Mouse (Mus musculus) liver, embryonic 12.5 days (tissue): Measurements from ENCODE around the gene Hist1h1a. TPM values are rescaled to one million over a fixed set of nuclear protein-coding genes. Genes with fewer than 3 reads are reported as not detected.

Experiments
- ATAC-seq: fragments of 200-750 bp; cut with Nextera tagmentation; 2 replicates; pipeline ENCODE4 v1.8.0; 2017; ENCODE audit warnings: moderate number of reproducible peaks, mild to moderate bottlenecking, moderate library complexity
- H3K27ac ChIP-seq: fragments of 300-500 bp; sonication (generic); 2 replicates; pipeline ENCODE4 v1.5.1; 2016; ENCODE audit warnings: mild to moderate bottlenecking
- H3K27me3 ChIP-seq: fragments of 300-500 bp; sonication (generic); replicated peaks from 2 replicates; pipeline ENCODE4 v1.6.1; 2016; ENCODE audit warnings: mild to moderate bottlenecking, moderate library complexity
- H3K36me3 ChIP-seq: fragments of 300-500 bp; sonication (generic); 2 replicates; pipeline ENCODE4 v1.6.1; 2016; ENCODE audit warnings: mild to moderate bottlenecking, moderate library complexity
- H3K4me1 ChIP-seq: fragments of 300-500 bp; sonication (generic); 2 replicates; pipeline ENCODE4 v1.6.1; 2016
- H3K4me2 ChIP-seq: fragments of 300-500 bp; sonication (generic); 2 replicates; pipeline ENCODE4 v1.6.1; 2016; ENCODE audit warnings: mild to moderate bottlenecking, moderate library complexity
- H3K4me3 ChIP-seq: fragments of 300-500 bp; sonication (generic); 2 replicates; pipeline ENCODE4 v1.5.1; 2016; ENCODE audit warnings: mild to moderate bottlenecking, moderate library complexity
- H3K9ac ChIP-seq: fragments of 300-500 bp; sonication (generic); 2 replicates; pipeline ENCODE4 v1.6.1; 2016; ENCODE audit warnings: mild to moderate bottlenecking, moderate library complexity
- H3K9me3 ChIP-seq: fragments of 300-500 bp; sonication (generic); replicated peaks from 2 replicates; pipeline ENCODE4 v1.6.1; 2016; ENCODE audit warnings: mild to moderate bottlenecking, moderate library complexity
- WGBS: fragments of 180-500 bp; shearing (Covaris S2); methylation state at CpG from one replicate; pipeline ENCODE4 v1.1.7; 2016; ENCODE audit not compliant: insufficient replicate concordance; 5-methylcytosine and 5-hydroxymethylcytosine counted together
- polyA plus RNA-seq: library from polyadenylated mRNA; unstranded; fragments of >200 nt; fragmentation: Nextera tagmentation; extraction: Ambion mirVana; gene quantifications from 2 replicates; pipeline ENCODE4 v1.2.1, GENCODE M21; 2016

Hist1h1a gene
- polyA plus RNA-seq, 1 experiment from 2014 or later: 4.9 TPM

DNA sequence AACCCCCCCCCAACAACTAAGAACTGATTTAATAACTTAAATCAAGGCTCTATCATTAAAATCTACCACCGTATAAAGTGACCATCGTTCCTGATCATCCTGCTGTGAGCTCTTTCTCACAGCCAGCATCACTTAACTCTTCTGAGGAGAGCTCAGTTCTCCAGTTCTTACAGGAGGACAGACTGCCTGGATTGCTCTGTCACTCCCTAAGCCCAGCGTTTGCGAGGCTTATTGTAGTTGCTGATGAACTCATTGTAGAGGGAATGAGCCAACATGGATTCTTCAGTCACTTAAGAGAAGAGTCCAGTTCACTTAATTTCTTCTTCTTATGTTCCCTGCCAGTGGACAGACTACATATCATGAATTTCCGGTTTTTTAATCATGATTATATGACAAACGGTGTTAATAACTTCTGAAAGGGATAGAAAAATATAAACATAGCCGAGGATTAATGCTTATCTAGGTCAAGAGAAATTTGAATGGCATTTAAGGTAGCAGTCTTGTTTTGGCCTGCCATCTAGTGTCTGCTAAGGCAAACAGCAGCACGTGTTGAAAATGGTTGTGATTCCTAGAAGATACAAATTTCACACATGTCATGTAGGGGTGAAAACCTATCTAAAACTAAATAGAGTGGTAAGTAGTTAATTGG, 31.2 kb upstream of the Hist1h1a start:
- H3K4me1 ChIP-seq: peaks cover 34% of the 10 kb centered on the region
- no peaks in the 10 kb centered on the region for H3K27me3 ChIP-seq
- no peaks in the 10 kb centered on the region for H3K36me3 ChIP-seq
- no peak overlapping the region for H3K4me2 ChIP-seq
- 0 out of 2 replicates have a peak overlapping the region, but pooled peaks have one; percentile 22 for H3K9ac ChIP-seq
- no peak for ATAC-seq
- no peak overlapping the region for H3K27ac ChIP-seq
- WGBS: 23% methylated on average over 8 of the region's 8 CpGs
- no peaks in the 10 kb centered on the region for H3K9me3 ChIP-seq
- no peak overlapping the region for H3K4me3 ChIP-seq

DNA sequence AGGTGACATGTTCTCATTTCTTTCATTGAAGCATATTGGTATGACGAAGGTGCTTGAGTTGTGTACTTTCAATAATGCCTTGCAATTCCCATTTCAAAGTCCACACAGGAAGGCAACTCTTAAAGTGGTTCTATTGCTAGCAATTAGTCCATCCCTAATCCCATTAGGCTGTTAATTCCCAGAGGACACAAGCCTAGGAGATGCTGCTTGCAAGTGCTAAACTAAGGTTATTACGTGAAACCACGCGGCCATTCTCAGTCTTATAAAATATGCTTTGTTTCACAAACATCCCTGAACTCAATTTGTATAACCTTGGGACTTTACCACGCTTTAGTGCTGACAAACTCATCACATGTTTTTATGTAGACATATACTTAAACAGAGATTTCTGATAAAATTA, 26.4 kb upstream of the Hist1h1a start:
- Histone ChIP-seq H3K27me3 (no peaks in the 10 kb centered on the region), H3K4me2 (no peak overlapping the region), H3K4me3 (no peak overlapping the region), H3K4me1 (peaks cover 31% of the 10 kb centered on the region), H3K27ac (peak overlapping the region; percentile 48), H3K36me3 (no peaks in the 10 kb centered on the region), H3K9ac (0 out of 2 replicates have a peak overlapping the region, but pooled peaks have one; percentile 4), H3K9me3 (no peaks in the 10 kb centered on the region)
- no peak for ATAC-seq
- WGBS: 84% methylated on average over 5 of the region's 5 CpGs

- Histone ChIP-seq H3K9me3 (no peaks in the 10 kb centered on the region), H3K36me3 (no peaks in the 10 kb centered on the region), H3K4me2 (peak overlapping the region; percentile 79), H3K9ac (peak overlapping the region; percentile 92), H3K27me3 (no peaks in the 10 kb centered on the region), H3K4me1 (peaks cover 35% of the 10 kb centered on the region), H3K4me3 (peak overlapping the region; percentile 60), H3K27ac (peak overlapping the region; percentile 100)
- 20% methylated on average over 4 of the region's 4 CpGs for WGBS
- no peak for ATAC-seq
Observed at GRCm38 (mm10) chr13:23738041-23738440, 25.4 kb upstream of the Hist1h1a start.

DNA sequence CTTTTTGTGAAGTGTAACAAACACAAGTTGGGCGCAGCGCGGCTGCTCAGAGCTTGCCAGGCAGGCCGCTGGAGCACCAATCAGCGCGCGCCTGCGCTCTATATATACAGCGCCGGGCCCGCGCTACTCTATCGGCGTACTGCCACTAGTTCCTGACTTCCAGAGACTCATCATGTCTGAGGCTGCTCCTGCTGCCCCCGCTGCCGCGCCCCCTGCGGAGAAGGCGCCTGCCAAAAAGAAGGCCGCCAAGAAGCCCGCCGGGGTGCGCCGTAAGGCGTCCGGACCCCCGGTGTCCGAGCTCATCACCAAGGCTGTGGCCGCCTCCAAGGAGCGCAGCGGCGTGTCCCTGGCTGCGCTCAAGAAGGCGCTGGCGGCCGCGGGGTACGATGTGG, 24.8 kb upstream of the Hist1h1a start, which contains the start of gene Hist1h1c:
Gene Hist1h1c (plus strand): TSS at position 132 of the 392 bp plus-strand sequence.
- Histone ChIP-seq H3K4me1 (peaks cover 39% of the 10 kb centered on the region), H3K4me2 (peak within 1 kb of the TSS; percentile 79), H3K4me3 (peak within 1 kb of the TSS; percentile 60), H3K36me3 (no peaks in the 10 kb centered on the region), H3K9ac (peak within 1 kb of the TSS; percentile 92), H3K27ac (peak within 1 kb of the TSS; percentile 100), H3K9me3 (no peaks in the 10 kb centered on the region), H3K27me3 (no peaks in the 10 kb centered on the region)
- peak; percentile 80 for ATAC-seq
- WGBS: under 1% methylated on average over 38 of the region's 38 CpGs

DNA sequence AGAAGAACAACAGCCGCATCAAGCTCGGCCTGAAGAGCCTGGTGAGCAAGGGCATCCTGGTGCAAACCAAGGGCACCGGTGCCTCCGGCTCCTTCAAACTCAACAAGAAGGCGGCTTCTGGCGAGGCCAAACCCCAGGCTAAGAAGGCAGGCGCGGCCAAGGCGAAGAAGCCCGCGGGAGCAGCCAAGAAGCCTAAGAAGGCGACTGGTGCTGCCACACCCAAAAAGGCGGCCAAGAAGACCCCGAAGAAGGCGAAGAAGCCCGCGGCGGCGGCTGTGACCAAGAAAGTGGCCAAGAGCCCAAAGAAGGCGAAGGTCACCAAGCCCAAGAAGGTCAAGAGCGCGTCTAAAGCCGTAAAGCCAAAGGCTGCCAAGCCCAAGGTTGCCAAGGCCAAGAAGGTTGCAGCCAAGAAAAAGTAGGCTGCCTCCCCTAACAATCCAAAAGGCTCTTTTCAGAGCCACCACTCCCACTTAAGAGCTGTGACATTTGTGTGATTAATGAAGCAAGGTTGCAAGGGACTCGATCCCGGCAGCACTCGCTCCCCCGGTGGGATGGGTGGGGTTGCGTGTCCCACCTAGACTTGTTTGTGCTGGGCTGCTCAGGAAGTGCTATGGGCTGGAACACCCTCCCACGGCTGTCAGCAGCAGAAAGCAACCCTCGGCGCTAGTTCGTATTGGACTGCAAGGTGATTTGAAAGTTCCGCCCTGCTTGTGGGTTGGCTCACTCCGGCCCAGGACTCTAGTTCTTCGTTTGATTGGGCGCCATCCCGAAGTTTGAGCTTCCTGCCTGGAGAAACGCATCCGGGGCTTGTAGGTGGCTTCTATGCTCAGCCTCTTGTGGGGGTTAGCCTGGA, 24.2 kb upstream of the Hist1h1a start:
- under 1% methylated on average over 39 of the region's 39 CpGs for WGBS
- peak; percentile 86 for ATAC-seq

GRCm38 (mm10) chr13:23739922-23740252, 23.6 kb upstream of the Hist1h1a start:
- Histone ChIP-seq H3K4me2 (peak overlapping the region; percentile 79), H3K9me3 (no peaks in the 10 kb centered on the region), H3K27ac (peak overlapping the region; percentile 100), H3K9ac (peak overlapping the region; percentile 92), H3K27me3 (no peaks in the 10 kb centered on the region), H3K36me3 (no peaks in the 10 kb centered on the region), H3K4me3 (peak overlapping the region; percentile 60), H3K4me1 (peaks cover 48% of the 10 kb centered on the region)
- ATAC-seq: no peak
- under 1% methylated on average over 14 of the region's 14 CpGs for WGBS

More for the DNA sequence above, 24.2 kb upstream of the Hist1h1a start:
- H3K4me3 ChIP-seq: peak overlapping the region; percentile 60
- peak overlapping the region; percentile 79 for H3K4me2 ChIP-seq
- peaks cover 44% of the 10 kb centered on the region for H3K4me1 ChIP-seq
- no peaks in the 10 kb centered on the region for H3K9me3 ChIP-seq
- no peaks in the 10 kb centered on the region for H3K27me3 ChIP-seq
- peak overlapping the region; percentile 92 for H3K9ac ChIP-seq
- no peaks in the 10 kb centered on the region for H3K36me3 ChIP-seq
- H3K27ac ChIP-seq: peak overlapping the region; percentile 100

- Histone ChIP-seq H3K27me3 (no peaks in the 10 kb centered on the region), H3K36me3 (no peaks in the 10 kb centered on the region), H3K4me2 (peak overlapping the region; percentile 79), H3K9ac (peak overlapping the region; percentile 92), H3K27ac (peak overlapping the region; percentile 100), H3K4me3 (peak overlapping the region; percentile 60), H3K9me3 (no peaks in the 10 kb centered on the region), H3K4me1 (peaks cover 48% of the 10 kb centered on the region)
- WGBS: 16% methylated on average over 13 of the region's 13 CpGs
- ATAC-seq: no peak
Observed at GRCm38 (mm10) chr13:23740256-23740840, 23.1 kb upstream of the Hist1h1a start.

DNA sequence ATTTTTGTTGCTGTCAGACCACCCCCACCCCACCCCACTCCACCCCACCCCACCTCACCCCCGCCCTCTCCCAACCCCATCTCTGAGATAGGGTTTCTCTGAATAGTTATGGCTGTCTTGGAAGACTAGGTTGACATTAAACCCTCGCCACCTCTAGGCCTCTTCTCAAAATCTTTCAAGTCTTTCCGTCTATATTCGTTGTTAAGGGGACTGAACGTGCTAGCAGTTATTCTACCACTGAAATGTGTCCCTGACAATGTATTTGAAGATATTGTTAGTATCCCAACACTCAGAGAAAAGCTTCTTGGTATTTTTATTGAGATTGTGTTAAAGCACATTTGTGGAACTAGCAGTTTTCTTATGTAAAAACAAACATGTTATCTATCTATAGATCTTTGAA, 22.6 kb upstream of the Hist1h1a start:
- Histone ChIP-seq H3K27ac (peak overlapping the region; percentile 100), H3K9ac (peak overlapping the region; percentile 92)
- no peak for ATAC-seq

DNA sequence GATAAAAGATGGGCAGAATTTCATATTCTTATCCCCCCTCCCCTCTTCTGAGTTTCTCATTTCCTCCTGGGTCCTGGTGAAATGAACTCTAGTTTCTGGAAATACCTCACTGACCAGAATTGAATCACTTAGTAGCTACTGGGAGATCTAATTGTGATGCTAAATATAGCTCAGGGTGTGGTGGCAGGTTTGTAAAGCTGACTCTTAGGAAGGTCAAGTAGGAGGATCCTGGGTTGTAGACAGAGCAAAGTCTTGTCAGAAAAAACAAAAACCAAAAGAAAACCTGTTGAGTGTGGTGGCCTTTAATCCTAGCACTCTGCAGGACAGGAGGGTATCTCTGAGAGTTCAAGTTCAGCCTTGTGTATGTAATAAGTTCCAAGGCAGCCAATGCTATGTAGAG, 21.5 kb upstream of the Hist1h1a start:
- Histone ChIP-seq H3K27ac (peak overlapping the region; percentile 88), H3K4me3 (peak overlapping the region; percentile 17), H3K9me3 (no peaks in the 10 kb centered on the region), H3K4me1 (peaks cover 48% of the 10 kb centered on the region), H3K36me3 (no peaks in the 10 kb centered on the region), H3K4me2 (peak overlapping the region; percentile 51), H3K9ac (peak overlapping the region; percentile 69), H3K27me3 (no peaks in the 10 kb centered on the region)
- no peak for ATAC-seq

More for the DNA sequence above, 22.6 kb upstream of the Hist1h1a start:
- H3K4me1 ChIP-seq: peaks cover 48% of the 10 kb centered on the region
- no peaks in the 10 kb centered on the region for H3K9me3 ChIP-seq
- WGBS: 22% methylated on average over 5 of the region's 5 CpGs
- peak overlapping the region; percentile 60 for H3K4me3 ChIP-seq
- H3K27me3 ChIP-seq: no peaks in the 10 kb centered on the region
- peak overlapping the region; percentile 79 for H3K4me2 ChIP-seq
- H3K36me3 ChIP-seq: no peaks in the 10 kb centered on the region

DNA sequence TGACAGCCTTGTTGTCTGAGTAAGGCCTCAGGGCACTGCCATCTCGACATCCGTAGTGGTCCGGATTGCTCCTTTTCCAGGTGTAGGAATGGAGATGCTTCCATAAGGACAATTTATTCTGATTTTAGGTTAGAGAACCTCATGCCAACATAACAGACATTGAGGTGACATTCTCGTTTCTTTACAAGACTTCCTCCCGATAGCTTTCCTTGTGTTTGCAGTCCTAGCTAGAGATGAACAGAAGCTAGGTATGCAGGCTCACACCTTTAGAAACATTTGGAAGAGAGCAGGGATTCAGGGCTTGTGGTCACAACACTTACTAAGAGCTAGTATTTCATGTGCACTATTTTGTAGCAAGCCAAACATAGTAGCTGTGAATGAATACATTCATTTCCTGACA, 20.3 kb upstream of the Hist1h1a start:
- no peak for ATAC-seq
- no peaks in the 10 kb centered on the region for H3K27me3 ChIP-seq
- peak overlapping the region; percentile 88 for H3K27ac ChIP-seq
- peak overlapping the region; percentile 46 for H3K4me2 ChIP-seq
- H3K4me3 ChIP-seq: peak overlapping the region; percentile 19; the same call in 1 of the 2 replicates
- H3K36me3 ChIP-seq: no peaks in the 10 kb centered on the region
- peak overlapping the region; percentile 64 for H3K9ac ChIP-seq
- no peaks in the 10 kb centered on the region for H3K9me3 ChIP-seq
- 77% methylated on average over 5 of the region's 5 CpGs for WGBS
- peaks cover 51% of the 10 kb centered on the region for H3K4me1 ChIP-seq

- Histone ChIP-seq H3K27me3 (no peaks in the 10 kb centered on the region), H3K4me2 (peak overlapping the region; percentile 71), H3K4me1 (peaks cover 55% of the 10 kb centered on the region), H3K9me3 (no peaks in the 10 kb centered on the region), H3K9ac (peak overlapping the region; percentile 82), H3K4me3 (peak overlapping the region; percentile 57), H3K27ac (peak overlapping the region; percentile 100), H3K36me3 (no peaks in the 10 kb centered on the region)
- no peak for ATAC-seq
- 47% methylated on average over 4 of the region's 4 CpGs for WGBS
Observed at GRCm38 (mm10) chr13:23743963-23744362, 19.5 kb upstream of the Hist1h1a start.
